Mouse (Mus musculus) G1E (cell line): ENCODE measurements around the gene Mypop. TPM values are rescaled to one million over a fixed set of nuclear protein-coding genes. Genes with fewer than 3 reads are reported as not detected.
A peak's percentile ranks its signal among the peaks of the same experiment; 100 is the strongest.

Source experiments
- ATAC-seq: 2 replicates; pipeline ENCODE4 v1.8.0; 2016; ENCODE audit warnings: mild to moderate bottlenecking; ENCODE audit not compliant: insufficient number of reproducible peaks, poor library complexity, low FRiP score, severe bottlenecking; ENCODE audit errors: extremely low read depth
- DNase-seq: peaks from one replicate; pipeline ENCODE4 v3.0.0; 2012; ENCODE audit warnings: low spot score
- H3K27me3 ChIP-seq: 2 replicates; pipeline ENCODE4 v1.6.1; 2012; ENCODE audit warnings: mild to moderate bottlenecking, low read length, inconsistent platforms; ENCODE audit not compliant: insufficient read depth
- H3K36me3 ChIP-seq: replicated peaks from 2 replicates; pipeline ENCODE3; 2012; ENCODE audit warnings: mild to moderate bottlenecking, inconsistent platforms
- H3K4me1 ChIP-seq: 2 replicates; pipeline ENCODE4 v1.6.1; 2012; ENCODE audit warnings: low read depth, low read length, inconsistent platforms, mixed read lengths; ENCODE audit not compliant: insufficient read depth
- H3K4me3 ChIP-seq: 2 replicates; pipeline ENCODE4 v1.5.1; 2012; ENCODE audit warnings: low read depth, mild to moderate bottlenecking, inconsistent platforms, low read length, moderate library complexity, mixed read lengths
- H3K9me3 ChIP-seq: replicated peaks from 2 replicates; pipeline ENCODE4 v1.6.1; 2012; ENCODE audit warnings: inconsistent platforms
- CTCF ChIP-seq: IDR thresholded peaks from 2 replicates; pipeline ENCODE4 v1.5.1; 2012; ENCODE audit warnings: low read depth, low read length, inconsistent platforms, mixed read lengths
- GATA1 ChIP-seq: IDR thresholded peaks from 2 replicates; pipeline ENCODE4 v1.6.1; 2012; ENCODE audit warnings: borderline replicate concordance, low read length, inconsistent platforms, mixed read lengths
- GATA2 ChIP-seq: IDR thresholded peaks from 2 replicates; pipeline ENCODE4 v1.6.1; 2012; ENCODE audit warnings: low read depth, low read length, inconsistent platforms, borderline replicate concordance
- POLR2AphosphoS5 ChIP-seq: IDR thresholded peaks from 2 replicates; pipeline ENCODE4 v1.6.1; 2012; ENCODE audit warnings: low read depth, low read length, inconsistent platforms; ENCODE audit not compliant: insufficient replicate concordance
- TAL1 ChIP-seq: conservative IDR thresholded peaks from 2 replicates; pipeline ENCODE4 v1.6.1; 2012; ENCODE audit warnings: low read depth, low read length, inconsistent platforms, mixed read lengths
- polyA plus RNA-seq: library from polyadenylated mRNA; stranded (reverse); fragments of >175 nt; gene quantifications from 2 replicates; pipeline ENCODE4 v1.2.3, GENCODE M21; 2012
- total RNA-seq, 2 experiments: library from RNA; stranded (forward) in 1 of 2; stranded (reverse) in 1 of 2; fragments of 200-1000 nt in 1 of 2; fragments of >200 nt in 1 of 2; fragmentation: Nextera tagmentation in 1 of 2; gene quantifications; 2 replicates each; pipeline ENCODE4 v1.2.3; 2014 to 2017

The Mypop gene
- total RNA-seq (2014; fragmentation: Nextera tagmentation) = 2.4 and 3.9 TPM in 2 replicates
- 2.0 and 4.1 TPM in 2 replicates for total RNA-seq (2017)
- 15.8 and 20.5 TPM in 2 replicates for polyA plus RNA-seq

- H3K27me3 ChIP-seq = peaks cover 18% of the 10 kb centered on the region; the same call in 1 of the 2 replicates
- H3K9me3 ChIP-seq = peaks cover 7% of the 10 kb centered on the region
- ATAC-seq (peak; percentile 96), DNase-seq (peak; percentile 95)
- H3K4me1 ChIP-seq = peaks cover 29% of the 10 kb centered on the region
- TF ChIP-seq TAL1 (no peak), CTCF (no peak), GATA2 (no peak), GATA1 (no peak), POLR2AphosphoS5 (no peak)
- H3K36me3 ChIP-seq = peaks cover 23% of the 10 kb centered on the region
- peak within 1 kb of the TSS; percentile 72 for H3K4me3 ChIP-seq
These were observed at the start of gene Mypop for GRCm38 (mm10) chr7:18990601-18991295. Gene Mypop, plus strand, starts transcription at chr7:18991245.

- ATAC-seq = no peak
- Histone ChIP-seq H3K4me3 (no peak overlapping the region), H3K27me3 (peaks cover 2% of the 10 kb centered on the region; the same call in 1 of the 2 replicates), H3K4me1 (no peaks in the 10 kb centered on the region), H3K36me3 (no peaks in the 10 kb centered on the region), H3K9me3 (no peaks in the 10 kb centered on the region)
- TF ChIP-seq GATA2 (no peak), CTCF (no peak), TAL1 (no peak), GATA1 (no peak), POLR2AphosphoS5 (no peak)
- no peak for DNase-seq
These were observed 48.7 kb upstream of the Mypop start for GRCm38 (mm10) chr7:18942376-18942775.

- Histone ChIP-seq H3K36me3 (no peaks in the 10 kb centered on the region), H3K27me3 (peaks cover 2% of the 10 kb centered on the region; the same call in 1 of the 2 replicates), H3K9me3 (no peaks in the 10 kb centered on the region), H3K4me1 (no peaks in the 10 kb centered on the region), H3K4me3 (no peak overlapping the region)
- TF ChIP-seq CTCF = no peak
- TF ChIP-seq GATA1 = no peak
- TF ChIP-seq POLR2AphosphoS5 = no peak
- no peak for TF ChIP-seq TAL1
- no peak for TF ChIP-seq GATA2
- ATAC-seq (no peak), DNase-seq (no peak)
These were observed 48.2 kb upstream of the Mypop start for GRCm38 (mm10) chr7:18942815-18943214.

GRCm38 (mm10) chr7:18948151-18948550 is 42.9 kb upstream of the Mypop start:
- Histone ChIP-seq H3K4me1 (no peaks in the 10 kb centered on the region), H3K4me3 (no peak overlapping the region), H3K9me3 (no peaks in the 10 kb centered on the region), H3K36me3 (no peaks in the 10 kb centered on the region), H3K27me3 (peaks cover 2% of the 10 kb centered on the region; the same call in 1 of the 2 replicates)
- DNase-seq (no peak), ATAC-seq (no peak)
- TF ChIP-seq GATA2 (no peak), TAL1 (no peak)

- H3K4me1 ChIP-seq = no peaks in the 10 kb centered on the region
- H3K9me3 ChIP-seq = no peaks in the 10 kb centered on the region
- no peaks in the 10 kb centered on the region for H3K36me3 ChIP-seq
- ATAC-seq = no peak
- DNase-seq = no peak
- no peak for TF ChIP-seq GATA1
- H3K4me3 ChIP-seq = no peak overlapping the region
- no peaks in the 10 kb centered on the region for H3K27me3 ChIP-seq
These were observed 41.1 kb upstream of the Mypop start for GRCm38 (mm10) chr7:18949781-18950522.

GRCm38 (mm10) chr7:18950523-18951315 is 40.3 kb upstream of the Mypop start:
- DNase-seq = no peak
- ATAC-seq = no peak
- Histone ChIP-seq H3K4me3 (no peak overlapping the region), H3K36me3 (no peaks in the 10 kb centered on the region), H3K9me3 (no peaks in the 10 kb centered on the region), H3K4me1 (no peaks in the 10 kb centered on the region), H3K27me3 (no peaks in the 10 kb centered on the region)
- TF ChIP-seq GATA1 = no peak
- TF ChIP-seq CTCF = no peak
- no peak for TF ChIP-seq POLR2AphosphoS5
- no peak for TF ChIP-seq GATA2
- TF ChIP-seq TAL1 = no peak
